Mouse (Mus musculus) small intestine, adult 2 months (tissue): Measurements from ENCODE around the gene Magi1. TPM values are rescaled to one million over a fixed set of nuclear protein-coding genes. Genes with fewer than 3 reads are reported as not detected.

Experiments used
- H3K27ac ChIP-seq: fragments of 200-500 bp; 2 replicates; pipeline ENCODE4 v1.5.1; 2012; ENCODE audit warnings: low read depth, low read length, control low read depth, inconsistent platforms; ENCODE audit not compliant: insufficient read depth
- H3K27me3 ChIP-seq: fragments of 200-500 bp; 2 replicates; pipeline ENCODE4 v1.6.1; 2012; ENCODE audit warnings: mild to moderate bottlenecking, moderate library complexity, low read length, inconsistent platforms; ENCODE audit not compliant: control insufficient read depth, insufficient read depth
- H3K36me3 ChIP-seq: fragments of 200-500 bp; 2 replicates; pipeline ENCODE4 v1.6.1; 2012; ENCODE audit warnings: mild to moderate bottlenecking, low read length, control low read depth, inconsistent platforms; ENCODE audit not compliant: control insufficient read depth, insufficient read depth
- H3K4me1 ChIP-seq: fragments of 200-500 bp; 2 replicates; pipeline ENCODE4 v1.6.1; 2012; ENCODE audit warnings: low read length, inconsistent platforms, mixed read lengths; ENCODE audit not compliant: control insufficient read depth, insufficient read depth, insufficient read length
- H3K4me3 ChIP-seq: fragments of 200-500 bp; 2 replicates; pipeline ENCODE4 v1.5.1; 2012; ENCODE audit warnings: low read depth, mild to moderate bottlenecking, control low read depth, inconsistent platforms, low read length, moderate library complexity
- CTCF ChIP-seq: fragments of 200-500 bp; IDR thresholded peaks from 2 replicates; pipeline ENCODE4 v1.5.1; 2012; ENCODE audit warnings: low read depth, mild to moderate bottlenecking, control low read depth, inconsistent platforms, low read length, moderate library complexity, mixed read lengths; ENCODE audit not compliant: insufficient replicate concordance, insufficient read length; ENCODE audit errors: extremely low read depth
- POLR2A ChIP-seq: fragments of 200-500 bp; IDR thresholded peaks from 2 replicates; pipeline ENCODE4 v1.6.1; 2012; ENCODE audit warnings: low read depth, mild to moderate bottlenecking, control low read depth, inconsistent platforms, low read length, moderate library complexity
- WGBS: fragments of 180-500 bp; shearing (Covaris S2); methylation state at CpG from one replicate; pipeline ENCODE4 v1.1.7; 2018; 5-methylcytosine and 5-hydroxymethylcytosine counted together
- polyA plus RNA-seq: library from polyadenylated mRNA; depleted of rRNA; stranded (reverse); fragments of >200 nt; gene quantifications from 2 replicates; pipeline ENCODE4 v1.2.3, GENCODE M21; 2012

Magi1 gene
- polyA plus RNA-seq, 1 experiment = 7.0 TPM

DNA sequence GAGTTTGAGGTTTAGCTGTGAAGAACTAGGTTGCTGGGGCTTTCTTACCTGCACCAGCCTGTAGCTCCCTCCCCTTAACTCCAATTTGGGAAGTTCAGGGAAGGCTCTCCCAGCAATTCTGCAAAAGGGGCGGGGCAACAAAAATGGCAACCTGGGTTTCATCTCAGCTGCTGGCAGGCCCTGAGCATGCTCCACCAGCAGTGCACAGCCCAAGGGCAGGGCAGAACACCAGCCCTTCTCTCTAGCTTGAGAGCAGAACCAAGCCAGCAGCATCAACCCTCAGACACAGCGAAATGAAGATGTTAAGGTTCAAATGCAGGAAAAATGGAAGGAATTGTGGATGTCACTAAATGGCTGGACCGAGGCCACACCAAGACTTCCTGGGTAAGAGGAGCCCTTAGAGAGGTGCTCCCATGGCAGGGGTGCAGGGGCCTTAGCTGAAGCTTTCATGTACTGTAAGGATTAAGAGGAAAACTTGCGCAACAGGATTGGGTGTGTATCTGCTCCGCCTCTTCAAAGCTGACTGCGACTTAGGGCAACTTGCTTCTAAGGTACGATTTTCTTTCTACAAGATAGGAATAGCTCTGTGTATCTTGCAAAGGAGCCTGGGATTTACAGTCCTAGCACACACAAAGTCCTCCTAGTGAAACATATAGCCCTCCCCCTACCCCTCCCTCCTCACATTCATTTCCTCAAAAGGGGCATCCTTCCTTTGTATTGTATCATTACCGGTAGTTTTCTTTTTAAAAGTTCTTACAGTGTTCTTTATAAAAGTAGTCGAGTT, 118.8 kb downstream of the Magi1 start:
- peak overlapping the region; percentile 7; the same call in 1 of the 2 replicates for H3K27ac ChIP-seq
- TF ChIP-seq CTCF (no peak), POLR2A (no peak)

DNA sequence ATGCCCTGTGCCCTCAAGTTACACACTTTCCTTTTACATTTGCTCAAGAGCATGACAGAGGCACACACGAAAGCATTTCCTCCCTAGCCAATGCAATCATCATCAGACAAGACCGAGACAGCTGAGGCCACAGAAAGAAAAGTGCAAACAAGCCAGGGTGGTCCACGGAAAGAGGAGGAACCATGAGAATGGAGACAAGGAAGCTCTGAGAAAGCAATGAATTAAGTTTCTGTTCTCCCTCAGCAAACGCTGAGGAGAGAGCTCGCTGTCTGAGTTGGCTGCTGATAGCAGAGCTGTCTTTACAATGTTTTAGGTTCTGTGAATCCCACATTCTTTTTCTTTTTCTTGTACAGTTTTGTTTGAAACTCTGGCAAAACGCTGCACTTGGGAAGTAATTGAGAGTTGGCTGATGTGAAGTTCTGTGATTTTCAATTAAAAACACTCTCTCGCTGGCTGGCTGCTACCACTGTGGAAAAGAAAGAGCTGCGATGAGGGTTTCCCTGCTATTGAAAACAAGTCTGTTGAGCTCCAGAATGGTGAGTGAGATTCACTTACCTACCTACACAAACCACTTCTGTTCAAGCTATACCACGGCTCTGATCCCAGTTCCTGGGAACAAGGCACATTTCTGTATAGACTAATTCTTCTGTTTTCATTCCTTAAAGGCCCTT, 120.3 kb downstream of the Magi1 start:
- Histone ChIP-seq H3K36me3 (no peaks in the 10 kb centered on the region), H3K27me3 (no peaks in the 10 kb centered on the region), H3K27ac (no peak overlapping the region), H3K4me3 (no peak overlapping the region), H3K4me1 (peaks cover 22% of the 10 kb centered on the region)
- 42% methylated on average over 9 of the region's 9 CpGs for WGBS
- TF ChIP-seq POLR2A (no peak), CTCF (no peak)

More for the DNA sequence above, 118.8 kb downstream of the Magi1 start:
- no peak overlapping the region for H3K4me3 ChIP-seq
- H3K36me3 ChIP-seq = no peaks in the 10 kb centered on the region
- 51% methylated on average over 9 of the region's 9 CpGs for WGBS
- H3K27me3 ChIP-seq = no peaks in the 10 kb centered on the region
- H3K4me1 ChIP-seq = peaks cover 23% of the 10 kb centered on the region

DNA sequence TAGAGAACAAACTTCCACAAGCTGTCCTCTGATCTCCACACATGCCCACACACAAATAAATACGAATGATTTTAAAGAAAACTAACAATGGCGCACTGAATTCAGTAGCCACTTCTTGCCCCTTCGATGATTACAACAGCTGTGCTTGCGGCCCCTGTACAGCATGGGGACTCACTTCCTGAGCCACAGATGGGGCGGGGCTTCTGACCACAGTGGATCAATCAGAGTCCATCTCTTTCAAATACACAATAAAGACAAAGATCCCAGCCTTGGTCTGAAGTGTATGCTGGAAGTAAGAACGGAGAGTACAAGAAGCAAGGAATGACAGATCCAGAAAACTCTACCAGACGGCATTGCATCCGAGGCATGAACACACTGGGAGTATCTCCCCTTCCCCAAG, 120.8 kb downstream of the Magi1 start:
- Histone ChIP-seq H3K4me3 (no peak overlapping the region), H3K27ac (no peak overlapping the region), H3K36me3 (no peaks in the 10 kb centered on the region), H3K4me1 (peaks cover 22% of the 10 kb centered on the region), H3K27me3 (no peaks in the 10 kb centered on the region)
- TF ChIP-seq POLR2A = no peak
- WGBS = 59% methylated on average over 8 of the region's 8 CpGs

DNA sequence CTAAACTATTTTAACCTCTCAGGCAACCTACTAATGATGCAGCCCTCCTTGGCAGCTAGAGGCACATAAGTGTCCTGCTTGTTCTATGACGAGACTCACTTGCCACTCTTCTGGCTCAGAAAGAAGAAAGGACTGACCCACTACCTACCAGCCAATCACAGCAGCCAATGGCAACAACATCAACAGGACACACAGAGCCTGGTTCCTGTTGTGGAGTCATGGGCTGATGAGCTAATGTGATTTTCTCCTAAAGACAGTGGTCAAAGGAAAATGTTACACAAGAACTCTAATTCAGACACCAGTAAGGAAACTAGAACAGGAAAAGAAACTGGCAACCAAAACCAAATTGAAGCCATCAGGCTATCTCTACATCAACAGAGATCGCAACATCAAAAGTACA, 124.5 kb downstream of the Magi1 start:
- no peak overlapping the region for H3K27ac ChIP-seq

DNA sequence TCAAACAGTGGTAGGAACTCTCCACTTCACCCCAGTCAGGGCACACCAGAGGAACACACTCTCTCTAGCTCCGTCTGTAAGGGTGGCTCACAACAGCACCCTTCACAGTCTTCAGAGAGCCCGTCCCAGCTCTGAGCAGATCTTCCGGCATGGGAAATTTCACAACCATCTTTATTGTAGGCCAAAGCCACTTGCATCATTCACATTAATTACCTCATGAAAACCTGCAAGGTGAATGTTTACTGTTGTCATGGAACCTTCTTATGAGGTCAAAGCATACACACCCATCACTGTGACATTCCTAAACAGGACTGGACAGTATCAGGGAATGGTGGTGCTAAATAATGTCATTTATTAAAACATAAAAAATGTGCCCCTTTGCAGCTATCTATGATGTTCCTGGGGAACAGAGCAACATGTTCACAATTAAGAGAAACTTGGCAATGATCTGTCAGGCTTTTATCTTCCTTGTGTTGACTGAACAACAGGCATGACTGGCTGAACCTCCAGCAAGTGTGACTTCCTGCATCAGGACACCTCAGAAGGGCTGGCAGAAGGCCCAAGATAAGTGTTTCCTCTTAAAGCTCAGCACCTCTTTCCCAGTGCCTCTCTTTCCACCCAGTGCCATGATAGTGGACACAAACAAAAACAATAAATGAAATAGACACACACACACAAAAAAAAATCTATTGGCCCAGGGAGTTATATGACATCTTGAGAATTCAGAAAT, 125.4 kb downstream of the Magi1 start:
- Histone ChIP-seq H3K4me3 (no peak overlapping the region), H3K36me3 (no peaks in the 10 kb centered on the region), H3K27me3 (no peaks in the 10 kb centered on the region), H3K27ac (peak overlapping the region; percentile 35), H3K4me1 (peaks cover 16% of the 10 kb centered on the region)
- TF ChIP-seq POLR2A (no peak), CTCF (no peak)
- WGBS = 30% methylated on average over 3 of the region's 3 CpGs

More for the DNA sequence above, 124.5 kb downstream of the Magi1 start:
- WGBS = 66% methylated on average over 2 of the region's 2 CpGs
- Histone ChIP-seq H3K4me1 (peaks cover 15% of the 10 kb centered on the region), H3K36me3 (no peaks in the 10 kb centered on the region), H3K27me3 (no peaks in the 10 kb centered on the region), H3K4me3 (no peak overlapping the region)
- TF ChIP-seq POLR2A (no peak), CTCF (no peak)

DNA sequence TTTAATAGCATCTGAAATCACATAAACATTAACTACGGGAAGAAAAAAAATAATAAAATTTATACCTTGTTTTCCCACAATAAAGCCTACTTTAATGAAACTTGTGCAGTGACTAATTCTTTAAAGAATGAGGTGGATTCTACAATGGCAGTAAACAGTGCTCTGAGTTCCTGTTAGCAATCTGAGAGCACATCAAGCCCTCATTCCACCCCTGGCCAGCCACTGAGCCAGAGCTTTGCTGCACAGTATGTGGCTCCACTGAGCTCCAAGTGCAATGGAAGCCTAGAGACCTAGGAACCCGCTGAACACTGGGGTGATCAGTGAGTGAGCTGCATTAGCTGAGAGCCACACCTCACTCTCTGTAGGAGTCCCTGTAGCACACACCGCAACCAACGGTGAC, 127.7 kb downstream of the Magi1 start:
- Histone ChIP-seq H3K4me3 (no peak overlapping the region), H3K36me3 (no peaks in the 10 kb centered on the region), H3K4me1 (peaks cover 14% of the 10 kb centered on the region), H3K27me3 (no peaks in the 10 kb centered on the region), H3K27ac (no peak overlapping the region)
- TF ChIP-seq CTCF = no peak
- no peak for TF ChIP-seq POLR2A
- WGBS = 69% methylated on average over 4 of the region's 4 CpGs

DNA sequence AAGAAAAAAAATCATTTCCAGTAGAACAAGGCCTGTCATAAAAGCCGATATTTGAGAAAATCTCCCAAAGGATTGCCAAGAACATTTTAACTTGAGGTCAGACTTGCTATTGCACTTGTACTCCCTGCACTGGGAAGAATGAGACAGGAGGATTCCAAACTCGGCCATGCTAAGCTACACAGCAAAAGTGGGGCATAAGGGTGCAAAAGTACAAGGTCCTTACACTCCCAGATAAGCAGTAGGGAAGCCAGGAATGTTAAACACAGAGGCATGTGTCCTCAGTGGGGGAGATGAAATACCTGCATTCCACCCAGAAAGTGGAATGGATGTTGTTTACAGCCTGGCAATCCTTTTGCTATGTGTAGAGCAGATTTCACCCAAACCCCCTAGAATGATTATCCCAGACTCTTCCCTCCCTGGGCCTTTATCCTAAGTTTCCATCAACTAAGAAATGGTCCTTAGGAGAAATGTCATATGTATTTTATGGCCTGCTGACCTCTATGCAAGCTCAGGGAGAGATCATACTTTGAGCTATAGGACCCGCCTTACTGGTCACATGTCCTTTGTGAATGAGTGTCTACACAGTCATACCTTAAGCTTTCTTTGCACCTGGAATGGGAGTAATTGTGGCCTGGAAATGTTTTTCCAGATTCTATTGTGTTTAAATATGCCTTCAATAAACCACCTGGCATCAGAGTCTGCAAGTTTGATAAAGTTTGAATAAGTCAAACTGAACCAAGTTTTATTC, 128.7 kb downstream of the Magi1 start:
- 26% methylated on average over 3 of the region's 3 CpGs for WGBS

More for the DNA sequence above, 128.7 kb downstream of the Magi1 start:
- H3K36me3 ChIP-seq = no peaks in the 10 kb centered on the region
- H3K4me1 ChIP-seq = peaks cover 14% of the 10 kb centered on the region
- 0 out of 2 replicates have a peak overlapping the region, but pooled peaks have one; percentile 51 for H3K27ac ChIP-seq
- H3K27me3 ChIP-seq = no peaks in the 10 kb centered on the region
- no peak for TF ChIP-seq POLR2A
- no peak for TF ChIP-seq CTCF
- no peak overlapping the region for H3K4me3 ChIP-seq
